Mouse (Mus musculus) kidney, postnatal 0 days (tissue): ENCODE results near the gene Rnf24. TPM values are rescaled to one million over a fixed set of nuclear protein-coding genes. Genes with fewer than 3 reads are reported as not detected.
A peak's percentile ranks its signal among the peaks of the same experiment; 100 is the strongest.

Experiments used
- ATAC-seq: fragments of 200-750 bp; cut with Nextera tagmentation; replicated peaks from 2 replicates; pipeline ENCODE4 v1.8.0; 2017; ENCODE audit warnings: low read depth, moderate number of reproducible peaks, moderate TSS enrichment, moderate library complexity; ENCODE audit not compliant: low FRiP score
- DNase-seq: peaks from one replicate; pipeline ENCODE4 v3.0.0-alpha.2; 2016; ENCODE audit warnings: low spot score
- H3K27ac ChIP-seq: fragments of 300-500 bp; sonication (generic); 2 replicates; pipeline ENCODE4 v1.5.1; 2014; ENCODE audit warnings: mild to moderate bottlenecking
- H3K27me3 ChIP-seq: fragments of 300-500 bp; sonication (generic); 2 replicates; pipeline ENCODE4 v1.6.1; 2014; ENCODE audit warnings: low read length, mixed read lengths; ENCODE audit not compliant: insufficient read depth
- H3K36me3 ChIP-seq: fragments of 300-500 bp; sonication (generic); 2 replicates; pipeline ENCODE4 v1.6.1; 2014; ENCODE audit warnings: low read length, mixed read lengths; ENCODE audit not compliant: insufficient read depth
- H3K4me1 ChIP-seq: fragments of 300-500 bp; sonication (generic); replicated peaks from 2 replicates; pipeline ENCODE4 v1.6.1; 2014; ENCODE audit warnings: antibody characterized with exemption, low read length, mixed read lengths; ENCODE audit not compliant: insufficient read depth
- H3K4me2 ChIP-seq: fragments of 300-500 bp; sonication (generic); 2 replicates; pipeline ENCODE4 v1.6.1; 2014; ENCODE audit warnings: mild to moderate bottlenecking, low read length, moderate library complexity, mixed read lengths
- H3K4me3 ChIP-seq: fragments of 300-500 bp; sonication (generic); replicated peaks from 2 replicates; pipeline ENCODE4 v1.5.1; 2014; ENCODE audit warnings: low read depth, low read length
- H3K9ac ChIP-seq: fragments of 300-500 bp; sonication (generic); 2 replicates; pipeline ENCODE4 v1.6.1; 2014; ENCODE audit warnings: low read depth, low read length
- H3K9me3 ChIP-seq: fragments of 300-500 bp; sonication (generic); replicated peaks from 2 replicates; pipeline ENCODE4 v1.6.1; 2016; ENCODE audit warnings: low read length, inconsistent platforms, mixed read lengths
- CTCF ChIP-seq: IDR thresholded peaks from 2 replicates; pipeline ENCODE4 v1.5.1; 2016; ENCODE audit warnings: antibody characterized with exemption, low read depth, mild to moderate bottlenecking, moderate library complexity
- WGBS: fragments of 180-500 bp; shearing (Covaris S2); extraction: QIAGEN DNeasy Blood & Tissue Kit; methylation state at CpG from one replicate; pipeline ENCODE4 v1.1.7; 2014; 5-methylcytosine and 5-hydroxymethylcytosine counted together
- polyA plus RNA-seq: library from polyadenylated mRNA; unstranded; fragments of >200 nt; fragmentation: Nextera tagmentation; extraction: Ambion mirVana; gene quantifications from 2 replicates; pipeline ENCODE4 v1.2.1, GENCODE M21; 2015

Rnf24 gene
- polyA plus RNA-seq, 1 experiment from 2014 or later: 2.9 TPM

- H3K27me3 ChIP-seq: no peaks in the 10 kb centered on the region
- peak within 1 kb of the TSS; percentile 90 for H3K4me3 ChIP-seq
- ATAC-seq: peak; percentile 99
- WGBS: under 1% methylated on average over 42 of the region's 49 CpGs
- H3K4me2 ChIP-seq: peak within 1 kb of the TSS; percentile 76
- TF ChIP-seq CTCF: peak; percentile 41; the same call in 1 of the 2 replicates
- no peaks in the 10 kb centered on the region for H3K36me3 ChIP-seq
- peak; percentile 100 for DNase-seq
- H3K27ac ChIP-seq: peak within 1 kb of the TSS; percentile 99
- H3K9me3 ChIP-seq: no peaks in the 10 kb centered on the region
- H3K4me1 ChIP-seq: no peaks in the 10 kb centered on the region
- peak within 1 kb of the TSS; percentile 97 for H3K9ac ChIP-seq
These were observed 90.4 kb downstream of the Rnf24 start, which contains the start of gene Pank2 for GRCm38 (mm10) chr2:131262213-131262672. TSS of gene Pank2 (plus strand) at chr2:131262495.

DNA sequence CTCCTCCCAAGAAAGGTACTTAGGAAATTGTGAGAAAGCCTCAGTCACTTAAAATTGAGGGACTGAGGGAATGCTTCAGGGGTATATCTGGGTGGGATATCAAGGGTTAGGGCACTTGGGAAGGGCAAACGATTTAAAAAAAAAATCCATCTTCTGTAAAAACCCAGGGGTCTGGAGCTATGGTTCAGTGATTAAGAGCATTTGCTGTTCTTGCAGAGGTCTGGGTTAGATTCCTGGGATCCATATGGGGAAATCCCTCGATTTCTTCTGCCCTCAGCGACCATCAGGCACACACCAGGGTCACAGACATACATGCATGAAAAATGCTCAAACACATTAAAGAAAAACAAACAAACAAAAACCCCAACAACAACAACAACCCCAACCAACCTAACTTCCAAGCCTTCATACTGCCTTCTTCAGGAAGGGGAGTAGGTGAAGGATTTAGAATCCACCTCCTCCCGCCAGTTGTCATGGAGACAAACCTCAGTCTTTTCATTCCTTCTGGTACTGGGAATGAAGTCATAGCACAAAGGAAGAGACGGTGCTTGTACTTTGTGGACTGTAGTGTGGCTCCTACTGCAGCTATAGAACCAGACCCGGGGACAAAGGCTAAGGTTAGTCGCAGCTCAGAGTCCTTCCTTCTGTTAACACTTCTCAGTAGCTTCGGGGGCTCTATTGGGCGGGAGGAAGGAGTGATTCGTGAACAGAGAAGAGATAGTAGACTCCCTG lies 91.0 kb downstream of the Rnf24 start:
- Histone ChIP-seq H3K27me3 (no peaks in the 10 kb centered on the region), H3K4me2 (peak overlapping the region; percentile 74), H3K4me3 (peak overlapping the region; percentile 90), H3K27ac (peak overlapping the region; percentile 99), H3K4me1 (no peaks in the 10 kb centered on the region), H3K9me3 (no peaks in the 10 kb centered on the region), H3K36me3 (no peaks in the 10 kb centered on the region), H3K9ac (peak overlapping the region; percentile 97)
- no peak for TF ChIP-seq CTCF
- DNase-seq: no peak
- 3% methylated on average over 10 of the region's 10 CpGs for WGBS
- peak; percentile 79 for ATAC-seq

DNA sequence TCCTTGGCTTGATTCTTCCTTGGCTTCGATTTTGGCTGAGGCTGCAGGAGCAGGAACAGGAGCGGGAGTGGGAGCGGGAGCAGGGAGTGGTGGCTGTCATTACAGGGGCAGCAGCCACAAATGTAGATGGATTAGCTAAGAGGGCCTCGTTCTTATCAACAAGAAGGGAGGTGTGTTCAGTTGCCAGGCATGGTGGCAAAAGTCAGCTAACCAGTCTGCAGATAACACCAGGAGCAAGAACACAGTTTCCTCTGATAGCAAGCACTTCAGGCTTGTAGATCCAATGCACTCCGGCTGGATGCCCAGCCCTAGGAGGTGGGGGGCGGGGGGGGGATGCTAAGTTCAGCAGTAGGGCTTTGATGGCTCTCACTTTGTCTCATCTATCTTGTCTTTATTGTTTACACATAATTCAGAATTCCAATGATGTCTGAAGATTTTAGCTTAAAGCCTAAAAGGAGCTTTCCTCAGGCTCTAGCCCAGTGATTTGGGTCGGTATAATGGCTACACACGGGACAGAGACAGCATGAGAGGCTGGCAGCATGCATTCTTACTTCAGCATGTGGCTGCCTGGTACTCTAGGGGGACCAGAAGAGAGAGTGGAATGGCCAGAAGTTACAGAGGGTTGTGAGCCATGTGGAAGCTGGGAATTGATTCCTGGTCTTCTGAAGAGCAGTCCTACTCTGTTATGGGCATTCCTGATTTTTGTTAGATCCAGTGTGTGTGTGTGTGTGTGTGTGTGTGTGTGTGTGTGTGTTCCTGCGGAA lies 92.0 kb downstream of the Rnf24 start:
- no peak for TF ChIP-seq CTCF
- WGBS: 55% methylated on average over 9 of the region's 9 CpGs
- Histone ChIP-seq H3K4me1 (no peaks in the 10 kb centered on the region), H3K9me3 (no peaks in the 10 kb centered on the region), H3K27ac (no peak overlapping the region), H3K36me3 (no peaks in the 10 kb centered on the region), H3K9ac (no peak overlapping the region), H3K4me2 (no peak overlapping the region), H3K27me3 (no peaks in the 10 kb centered on the region), H3K4me3 (no peak overlapping the region)
- ATAC-seq: no peak
- DNase-seq: no peak

DNA sequence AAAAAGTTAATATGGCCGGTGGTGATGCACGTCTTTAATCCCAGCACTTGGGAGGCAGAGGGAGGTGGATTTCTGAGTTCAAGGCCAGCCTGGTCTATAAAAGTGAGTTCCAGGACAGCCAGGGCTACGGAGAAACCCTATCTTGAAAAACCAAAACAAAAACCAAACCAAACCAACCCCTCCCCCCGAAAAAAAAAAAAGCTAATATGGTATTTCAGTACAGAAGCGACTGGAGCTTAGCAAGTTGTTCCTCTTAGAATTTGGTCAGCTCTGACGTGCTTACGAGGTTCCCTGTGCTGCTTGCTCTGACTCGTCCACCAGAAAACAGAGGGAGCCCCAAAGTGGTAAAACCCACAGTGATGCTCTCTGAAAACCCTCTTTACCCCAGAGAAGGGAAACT lies 94.0 kb downstream of the Rnf24 start:
- H3K4me3 ChIP-seq: no peak overlapping the region
- no peak overlapping the region for H3K4me2 ChIP-seq
- DNase-seq: no peak
- H3K36me3 ChIP-seq: no peaks in the 10 kb centered on the region
- TF ChIP-seq CTCF: no peak
- no peak overlapping the region for H3K27ac ChIP-seq
- WGBS: 79% methylated on average over 8 of the region's 8 CpGs
- no peaks in the 10 kb centered on the region for H3K27me3 ChIP-seq
- no peak overlapping the region for H3K9ac ChIP-seq
- ATAC-seq: no peak
- no peaks in the 10 kb centered on the region for H3K4me1 ChIP-seq
- no peaks in the 10 kb centered on the region for H3K9me3 ChIP-seq

GRCm38 (mm10) chr2:131255738-131256137 lies 97.0 kb downstream of the Rnf24 start:
- H3K9ac ChIP-seq: no peak overlapping the region
- no peak for ATAC-seq
- H3K27ac ChIP-seq: no peak overlapping the region
- H3K4me1 ChIP-seq: 0 out of 2 replicates have a peak, but pooled peaks cover 3% of the 10 kb centered on the region
- no peak for DNase-seq
- no peak overlapping the region for H3K4me3 ChIP-seq
- H3K27me3 ChIP-seq: no peaks in the 10 kb centered on the region
- H3K4me2 ChIP-seq: no peak overlapping the region
- H3K36me3 ChIP-seq: no peaks in the 10 kb centered on the region
- no peaks in the 10 kb centered on the region for H3K9me3 ChIP-seq
- TF ChIP-seq CTCF: no peak
- WGBS: 56% methylated on average over 3 of the region's 3 CpGs

- no peaks in the 10 kb centered on the region for H3K9me3 ChIP-seq
- H3K9ac ChIP-seq: no peak overlapping the region
- H3K4me1 ChIP-seq: 0 out of 2 replicates have a peak, but pooled peaks cover 3% of the 10 kb centered on the region
- no peaks in the 10 kb centered on the region for H3K27me3 ChIP-seq
- 33% methylated on average over 2 of the region's 2 CpGs for WGBS
- ATAC-seq (no peak), DNase-seq (peak; percentile 84)
- peak overlapping the region; percentile 78 for H3K27ac ChIP-seq
- H3K4me2 ChIP-seq: peak overlapping the region; percentile 36
- no peak for TF ChIP-seq CTCF
- H3K4me3 ChIP-seq: no peak overlapping the region
- no peaks in the 10 kb centered on the region for H3K36me3 ChIP-seq
These were observed 98.4 kb downstream of the Rnf24 start for GRCm38 (mm10) chr2:131254329-131254713.
